Mouse (Mus musculus) limb, embryonic 14.5 days (tissue): Measurements from ENCODE around the gene Blm. TPM values are rescaled to one million over a fixed set of nuclear protein-coding genes. Genes with fewer than 3 reads are reported as not detected.

Experiments
- ATAC-seq: fragments of 200-750 bp; cut with Nextera tagmentation; 2 replicates; pipeline ENCODE4 v1.8.0; 2017; ENCODE audit warnings: low read depth, moderate number of reproducible peaks, moderate TSS enrichment; ENCODE audit not compliant: low FRiP score
- DNase-seq: peaks from one replicate; pipeline ENCODE4 v3.0.0-alpha.2; 2015; ENCODE audit warnings: low spot score
- H3K27ac ChIP-seq: fragments of 300-500 bp; sonication (generic); replicated peaks from 2 replicates; pipeline ENCODE4 v1.5.1; 2014; ENCODE audit warnings: low read depth, mild to moderate bottlenecking, low read length, moderate library complexity, mixed read lengths
- H3K27me3 ChIP-seq: fragments of 300-500 bp; sonication (generic); 2 replicates; pipeline ENCODE4 v1.6.1; 2014; ENCODE audit warnings: low read length, mixed read lengths; ENCODE audit not compliant: control insufficient read depth, insufficient read depth
- H3K36me3 ChIP-seq: fragments of 300-500 bp; sonication (generic); 2 replicates; pipeline ENCODE4 v1.6.1; 2014; ENCODE audit warnings: mild to moderate bottlenecking, low read length, moderate library complexity, mixed read lengths; ENCODE audit not compliant: control insufficient read depth, insufficient read depth
- H3K4me1 ChIP-seq: fragments of 300-500 bp; sonication (generic); 2 replicates; pipeline ENCODE4 v1.6.1; 2014; ENCODE audit warnings: antibody characterized with exemption, low read length, mixed read lengths; ENCODE audit not compliant: control insufficient read depth, insufficient read depth
- H3K4me2 ChIP-seq: fragments of 300-500 bp; sonication (generic); replicated peaks from 2 replicates; pipeline ENCODE4 v1.6.1; 2014; ENCODE audit warnings: low read depth, mild to moderate bottlenecking, low read length, moderate library complexity; ENCODE audit not compliant: severe bottlenecking
- H3K4me3 ChIP-seq: fragments of 300-500 bp; sonication (generic); replicated peaks from 2 replicates; pipeline ENCODE4 v1.5.1; 2014; ENCODE audit warnings: low read length
- H3K9ac ChIP-seq: fragments of 300-500 bp; sonication (generic); 2 replicates; pipeline ENCODE4 v1.6.1; 2014; ENCODE audit warnings: mild to moderate bottlenecking, low read depth, low read length, moderate library complexity; ENCODE audit not compliant: severe bottlenecking
- H3K9me3 ChIP-seq: fragments of 300-500 bp; sonication (generic); 2 replicates; pipeline ENCODE4 v1.6.1; 2016; ENCODE audit warnings: low read length; ENCODE audit not compliant: control insufficient read depth
- POLR2A ChIP-seq: fragments of 200-500 bp; IDR thresholded peaks from 2 replicates; pipeline ENCODE4 v1.8.0; 2012; ENCODE audit warnings: inconsistent platforms, mild to moderate bottlenecking, moderate library complexity, borderline replicate concordance; ENCODE audit not compliant: insufficient read depth, insufficient read length; ENCODE audit errors: extremely low read depth
- WGBS: fragments of 180-500 bp; shearing (Covaris S2); extraction: QIAGEN DNeasy Blood & Tissue Kit; methylation state at CpG from one replicate; pipeline ENCODE4 v1.1.7; 2014; 5-methylcytosine and 5-hydroxymethylcytosine counted together
- polyA plus RNA-seq, 2 experiments: library from polyadenylated mRNA; depleted of rRNA in 1 of 2; stranded (reverse) in 1 of 2; unstranded in 1 of 2; fragments of >200 nt; fragmentation: Nextera tagmentation in 1 of 2; extraction: Ambion mirVana in 1 of 2; gene quantifications; 2 replicates each; pipeline versions ENCODE4 v1.2.1 to v1.2.3; 2012 to 2014

Blm gene
- polyA plus RNA-seq, 2 experiments, result 16.2 to 17.8 TPM

GRCm38 (mm10) chr7:80576626-80577025 lies 41.7 kb upstream of the Blm start:
- H3K27ac ChIP-seq, result no peak overlapping the region
- no peaks in the 10 kb centered on the region for H3K4me1 ChIP-seq
- no peaks in the 10 kb centered on the region for H3K36me3 ChIP-seq
- no peak overlapping the region for H3K9ac ChIP-seq
- 67% methylated on average over 3 of the region's 3 CpGs for WGBS
- no peak overlapping the region for H3K4me2 ChIP-seq
- H3K9me3 ChIP-seq, result no peaks in the 10 kb centered on the region
- no peak for TF ChIP-seq POLR2A
- no peak overlapping the region for H3K4me3 ChIP-seq
- no peak for ATAC-seq
- no peaks in the 10 kb centered on the region for H3K27me3 ChIP-seq
- DNase-seq, result no peak

- Histone ChIP-seq H3K4me2 (no peak overlapping the region), H3K27me3 (no peaks in the 10 kb centered on the region), H3K4me1 (no peaks in the 10 kb centered on the region), H3K9me3 (no peaks in the 10 kb centered on the region), H3K4me3 (no peak overlapping the region), H3K9ac (no peak overlapping the region), H3K27ac (no peak overlapping the region), H3K36me3 (no peaks in the 10 kb centered on the region)
- TF ChIP-seq POLR2A, result no peak
- no peak for ATAC-seq
- DNase-seq, result no peak
- 78% methylated on average over 9 of the region's 9 CpGs for WGBS
Observed at GRCm38 (mm10) chr7:80575750-80576149, 40.8 kb upstream of the Blm start.

- Histone ChIP-seq H3K36me3 (no peaks in the 10 kb centered on the region), H3K4me3 (no peak overlapping the region), H3K27me3 (no peaks in the 10 kb centered on the region), H3K4me2 (no peak overlapping the region), H3K9ac (no peak overlapping the region), H3K27ac (no peak overlapping the region), H3K4me1 (no peaks in the 10 kb centered on the region), H3K9me3 (no peaks in the 10 kb centered on the region)
- ATAC-seq (no peak), DNase-seq (no peak)
- no peak for TF ChIP-seq POLR2A
- WGBS, result 44% methylated on average over 3 of the region's 3 CpGs
Observed at GRCm38 (mm10) chr7:80573076-80573475, 38.2 kb upstream of the Blm start.

GRCm38 (mm10) chr7:80567982-80568381 lies 33.1 kb upstream of the Blm start:
- no peak overlapping the region for H3K9ac ChIP-seq
- H3K36me3 ChIP-seq, result no peaks in the 10 kb centered on the region
- no peak for DNase-seq
- H3K9me3 ChIP-seq, result no peaks in the 10 kb centered on the region
- whole genome bisulfite sequencing, result 82% methylated on average over 8 of the region's 8 CpGs
- ATAC-seq, result no peak
- no peak overlapping the region for H3K4me3 ChIP-seq
- H3K4me2 ChIP-seq, result no peak overlapping the region
- no peaks in the 10 kb centered on the region for H3K27me3 ChIP-seq
- no peaks in the 10 kb centered on the region for H3K4me1 ChIP-seq
- no peak for TF ChIP-seq POLR2A
- H3K27ac ChIP-seq, result no peak overlapping the region

GRCm38 (mm10) chr7:80561931-80562330 lies 27.0 kb upstream of the Blm start:
- TF ChIP-seq POLR2A, result no peak
- no peak for ATAC-seq
- Histone ChIP-seq H3K4me3 (no peak overlapping the region), H3K4me2 (no peak overlapping the region), H3K9me3 (no peaks in the 10 kb centered on the region), H3K27ac (no peak overlapping the region), H3K4me1 (peaks cover 4% of the 10 kb centered on the region; the same call in 1 of the 2 replicates), H3K36me3 (no peaks in the 10 kb centered on the region), H3K9ac (no peak overlapping the region), H3K27me3 (no peaks in the 10 kb centered on the region)
- WGBS, result 64% methylated on average over 5 of the region's 5 CpGs
- no peak for DNase-seq

GRCm38 (mm10) chr7:80561271-80561670 lies 26.4 kb upstream of the Blm start:
- TF ChIP-seq POLR2A, result no peak

More at GRCm38 (mm10) chr7:80561271-80561670, 26.4 kb upstream of the Blm start:
- Histone ChIP-seq H3K4me3 (no peak overlapping the region), H3K9ac (no peak overlapping the region), H3K27me3 (no peaks in the 10 kb centered on the region), H3K36me3 (no peaks in the 10 kb centered on the region), H3K27ac (no peak overlapping the region), H3K4me2 (no peak overlapping the region), H3K4me1 (peaks cover 4% of the 10 kb centered on the region; the same call in 1 of the 2 replicates), H3K9me3 (no peaks in the 10 kb centered on the region)
- 32% methylated on average over 9 of the region's 9 CpGs for WGBS
- ATAC-seq (no peak), DNase-seq (no peak)
